Mouse (Mus musculus) lung, postnatal 36 days (tissue): ENCODE data around the gene Kcnf1.
A peak's percentile ranks its signal among the peaks of the same experiment; 100 is the strongest.

Experiments
- DNase-seq: peaks from one replicate; pipeline ENCODE4 v3.0.0; 2022; ENCODE audit warnings: mixed read lengths

Gene Kcnf1

DNA sequence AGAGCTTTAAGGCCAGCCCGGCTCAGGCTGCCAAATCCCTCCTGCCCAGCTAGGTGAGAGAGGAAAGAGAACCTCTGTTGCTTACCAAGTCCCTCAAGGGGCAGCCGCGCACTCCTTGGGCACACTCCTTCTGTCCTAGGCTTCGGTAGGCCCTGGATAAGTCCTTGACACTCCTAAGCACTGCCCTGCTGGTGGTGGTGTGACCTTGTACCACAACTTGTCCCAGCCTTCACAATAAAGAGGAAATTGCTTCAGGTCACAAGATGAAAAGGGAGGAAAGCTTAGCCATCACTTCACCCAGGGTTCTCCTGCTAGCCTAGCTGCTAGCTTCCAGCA is at the start of gene Kcnf1:
Kcnf1 (minus strand) TSS at position 132 of the 336 bp plus-strand sequence.
- no peak for DNase-seq

DNA sequence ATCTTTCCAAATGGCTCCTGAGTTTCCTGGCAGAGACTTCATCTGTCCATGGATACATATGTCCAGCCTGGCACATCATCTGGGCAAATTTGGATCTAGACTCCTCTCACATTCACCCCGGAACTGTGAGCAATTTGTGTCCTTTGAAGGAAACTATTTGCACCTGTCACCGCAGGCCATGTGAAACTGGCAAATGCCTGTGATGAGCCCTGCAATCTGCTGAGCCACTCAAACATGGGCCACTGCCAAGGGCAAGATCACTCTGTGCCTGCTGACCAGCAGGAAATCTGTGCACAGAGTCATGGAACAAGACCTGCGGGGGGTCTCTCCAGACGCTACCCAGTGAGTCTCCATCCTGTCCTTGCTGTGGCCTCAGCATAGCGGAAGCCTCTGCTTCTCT is 48.3 kb upstream of the Kcnf1 start:
- no peak for DNase-seq

DNA sequence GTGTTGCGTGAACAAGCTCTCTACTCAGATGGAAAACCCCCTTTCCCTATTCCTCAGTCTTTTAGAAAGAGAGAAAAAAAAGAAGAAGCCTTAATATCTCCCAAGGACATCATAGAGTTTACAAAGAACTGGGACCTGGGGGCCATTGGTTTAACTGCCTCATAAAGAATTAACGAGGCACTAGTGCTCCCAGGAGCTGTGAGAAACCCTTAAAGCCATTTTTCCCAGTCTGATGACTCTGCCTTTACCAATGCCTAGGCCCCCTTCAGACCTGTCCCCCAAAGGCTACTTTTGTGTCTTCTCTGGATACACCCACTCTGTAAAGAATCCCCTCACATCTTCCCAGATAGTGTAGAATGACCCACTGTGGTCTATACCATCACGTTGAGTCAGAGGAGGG is 46.4 kb upstream of the Kcnf1 start:
- no peak for DNase-seq

DNA sequence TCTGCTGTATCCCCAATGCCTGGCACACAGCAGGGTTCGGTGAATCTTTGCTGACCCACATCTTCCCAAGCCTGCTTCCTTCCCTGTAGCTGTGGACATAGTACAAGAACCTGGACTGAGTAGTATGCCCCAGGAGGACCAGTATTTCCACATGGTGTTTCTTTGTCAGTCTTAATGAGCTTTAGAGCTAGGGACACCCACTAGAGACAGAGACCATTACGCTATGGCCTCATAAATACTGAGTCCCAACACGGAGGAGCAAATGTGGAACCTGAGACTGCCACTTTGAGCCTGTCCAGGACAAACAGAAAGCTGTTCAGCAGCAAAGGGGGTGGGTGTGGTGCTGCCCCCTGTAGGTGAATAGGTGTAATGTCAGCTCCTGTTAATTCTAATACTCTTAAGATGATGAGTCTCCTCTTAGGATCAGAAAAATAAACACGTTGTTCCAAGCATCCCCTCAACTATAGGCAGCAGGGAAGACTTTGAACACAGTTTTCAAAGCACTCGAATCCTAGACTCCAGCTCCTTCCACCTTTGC is 45.3 kb upstream of the Kcnf1 start:
- peak; percentile 35 for DNase-seq

DNA sequence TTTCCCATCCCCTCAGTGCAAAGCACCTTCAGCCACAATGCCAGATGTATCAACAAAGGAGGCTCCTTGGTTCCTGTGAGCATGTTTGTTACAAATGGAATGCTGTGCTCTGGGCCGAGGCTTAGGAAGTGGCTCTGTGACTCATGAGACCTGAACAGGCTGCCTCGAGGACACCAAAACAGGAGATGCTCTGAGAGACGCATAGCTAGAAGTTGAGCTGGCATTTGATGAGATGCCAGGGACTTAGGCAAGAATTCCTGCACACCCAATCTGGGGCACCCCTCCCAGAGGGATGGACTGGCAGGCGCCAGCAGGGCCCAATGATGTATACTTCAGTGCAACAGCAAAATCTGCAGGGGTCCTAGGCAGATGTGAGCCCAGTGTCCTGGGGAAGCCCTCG is 43.9 kb upstream of the Kcnf1 start:
- DNase-seq, result no peak

DNA sequence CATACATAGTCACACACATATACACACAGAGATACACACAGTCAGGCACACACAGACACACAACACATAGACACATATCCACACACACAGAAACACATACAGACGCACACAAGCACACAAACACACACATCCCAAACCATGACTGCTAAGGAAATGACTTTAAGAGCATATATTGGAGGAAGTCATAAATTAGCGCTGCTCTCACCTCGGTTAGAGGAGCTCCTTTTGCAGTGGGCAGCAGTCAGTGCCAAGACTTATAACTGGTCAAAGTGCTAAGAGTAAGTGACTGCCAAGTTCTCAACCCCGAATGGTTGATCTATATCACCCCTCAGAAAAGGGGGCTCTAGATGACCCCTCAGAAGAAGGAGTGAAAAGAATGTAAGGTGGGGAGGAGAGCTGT is 42.4 kb upstream of the Kcnf1 start:
- no peak for DNase-seq

DNA sequence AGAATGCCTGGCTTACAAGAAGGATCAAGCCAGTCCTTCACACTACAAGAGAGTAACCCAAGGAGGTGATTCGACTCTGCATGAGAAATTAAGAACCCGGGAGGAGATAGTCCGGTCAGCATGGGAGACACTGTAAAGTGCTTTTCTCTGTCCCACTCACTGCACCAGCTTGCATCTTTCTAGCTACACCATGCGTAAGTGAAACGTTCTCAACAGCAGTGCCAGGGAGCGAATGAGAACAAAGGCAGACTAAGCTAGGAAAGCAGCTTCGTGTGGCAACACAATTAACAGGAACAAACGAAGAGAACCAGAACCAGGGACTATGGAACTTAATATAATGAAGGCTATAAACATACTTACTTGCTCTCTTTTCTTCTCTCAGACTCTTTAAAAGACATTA is 41.7 kb upstream of the Kcnf1 start:
- peak; percentile 4 for DNase-seq

DNA sequence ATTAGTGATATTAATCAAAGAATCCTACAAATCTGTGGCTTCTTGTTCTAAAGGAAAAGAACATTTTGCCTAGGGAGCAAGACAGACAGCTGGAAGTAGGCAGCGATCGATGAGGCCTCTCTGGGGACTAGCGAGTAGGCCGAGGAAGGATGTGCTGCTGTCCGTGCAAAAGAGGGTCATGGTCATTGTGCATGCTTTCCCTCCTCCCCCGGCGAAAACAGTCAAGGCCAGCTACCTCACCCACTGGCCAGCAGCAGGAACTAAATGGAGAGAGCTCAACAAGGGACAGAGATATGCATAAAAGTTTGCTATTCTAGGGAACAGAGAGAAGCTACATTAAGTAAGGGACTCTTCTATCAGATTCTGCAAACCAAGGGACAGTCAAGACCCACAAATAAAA is 39.1 kb upstream of the Kcnf1 start:
- no peak for DNase-seq

DNA sequence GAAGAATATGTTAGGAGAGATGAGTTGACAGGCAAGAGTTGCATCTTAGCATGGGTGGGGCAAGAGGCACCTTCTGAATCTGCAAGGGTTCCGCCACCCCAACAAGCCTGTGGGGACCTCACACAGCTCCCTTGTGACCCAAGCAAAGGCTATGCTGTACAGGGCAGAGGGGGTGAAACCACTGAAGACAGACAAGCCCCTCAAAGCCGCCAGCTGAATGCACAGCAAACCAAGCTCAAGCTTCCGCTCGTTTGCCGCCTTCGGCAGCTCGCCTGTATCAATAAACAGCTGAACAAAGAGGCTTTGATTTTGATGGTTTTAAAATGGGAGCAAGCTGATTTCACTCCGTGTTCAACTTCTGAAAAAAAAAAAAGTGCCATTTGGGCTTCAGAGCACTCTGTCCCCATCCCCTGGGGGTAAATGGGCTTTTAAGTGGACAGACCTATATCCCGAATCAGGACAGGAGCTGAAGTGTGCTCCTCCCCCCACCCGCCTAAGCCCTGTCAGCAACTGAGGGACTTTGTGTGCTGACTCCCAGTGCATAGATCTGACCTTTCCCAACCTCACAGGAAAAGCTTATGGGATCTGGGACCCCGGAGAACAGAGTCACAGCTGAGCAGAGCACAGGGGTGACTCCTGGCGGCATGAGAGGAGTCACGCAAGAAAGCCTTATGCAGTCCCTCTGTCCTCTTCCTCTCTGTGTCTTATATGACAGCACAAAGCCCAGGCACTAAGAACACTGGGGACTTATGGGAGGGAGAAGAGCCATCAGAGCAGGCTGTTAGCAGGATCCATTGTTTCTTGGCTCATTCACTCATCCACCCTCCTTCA is 26.0 kb upstream of the Kcnf1 start:
- DNase-seq, result no peak

DNA sequence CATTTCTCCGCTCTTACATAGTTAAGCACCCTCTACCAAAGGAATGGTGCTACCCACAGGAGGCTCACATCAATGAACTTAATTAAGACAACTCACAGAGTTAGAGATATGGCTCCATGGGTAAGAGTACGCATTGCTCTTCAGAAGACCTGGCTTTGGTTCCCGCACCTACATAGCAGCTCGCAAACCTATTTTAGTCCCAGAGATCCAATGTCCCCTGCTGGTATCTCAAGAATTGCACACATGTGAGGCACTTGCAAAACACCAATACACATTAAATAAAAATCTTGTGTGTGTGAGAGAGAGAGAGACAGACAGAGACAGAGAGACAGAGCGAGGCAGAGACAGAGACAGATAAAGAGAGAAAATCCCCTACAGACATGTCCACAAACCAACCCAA is 21.9 kb upstream of the Kcnf1 start:
- no peak for DNase-seq

DNA sequence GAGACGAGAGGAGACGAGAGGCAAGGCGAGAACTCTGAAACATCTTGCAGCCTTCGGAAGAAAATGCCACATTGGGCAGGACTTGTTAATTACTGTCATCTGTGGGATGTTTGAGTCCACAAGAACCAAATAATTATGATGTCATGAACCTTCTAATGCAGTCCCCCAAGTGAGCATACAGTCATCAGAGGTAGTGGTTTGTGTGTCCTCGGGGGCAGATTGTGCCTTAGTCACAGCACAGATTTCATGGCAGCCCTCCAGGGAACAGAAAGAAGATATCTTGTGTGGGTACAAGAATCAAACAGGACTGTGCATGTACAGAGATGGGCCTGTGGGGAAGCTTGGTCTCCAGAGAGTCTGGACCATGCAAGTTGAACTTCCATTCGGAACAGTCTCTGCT is 17.5 kb upstream of the Kcnf1 start:
- DNase-seq, result no peak

DNA sequence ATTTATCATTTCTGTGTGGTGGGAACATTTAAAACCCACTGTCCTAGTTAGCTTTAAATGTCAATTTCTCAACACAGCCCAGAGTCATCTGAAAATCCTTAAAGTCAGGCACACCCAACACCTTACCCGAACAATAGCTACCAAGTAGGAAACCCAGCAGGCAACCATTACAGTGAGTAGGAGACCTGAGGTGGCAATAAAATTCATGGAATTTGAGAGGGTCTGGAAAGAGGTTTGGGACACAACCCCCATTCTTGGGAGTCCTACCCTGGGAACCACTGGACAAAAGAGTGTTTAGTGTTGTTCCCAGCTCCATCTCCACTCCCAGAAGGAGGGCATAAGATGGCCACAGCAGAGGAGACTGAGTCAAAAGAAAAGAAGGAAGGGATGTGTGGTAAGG is 16.6 kb upstream of the Kcnf1 start:
- DNase-seq, result no peak

DNA sequence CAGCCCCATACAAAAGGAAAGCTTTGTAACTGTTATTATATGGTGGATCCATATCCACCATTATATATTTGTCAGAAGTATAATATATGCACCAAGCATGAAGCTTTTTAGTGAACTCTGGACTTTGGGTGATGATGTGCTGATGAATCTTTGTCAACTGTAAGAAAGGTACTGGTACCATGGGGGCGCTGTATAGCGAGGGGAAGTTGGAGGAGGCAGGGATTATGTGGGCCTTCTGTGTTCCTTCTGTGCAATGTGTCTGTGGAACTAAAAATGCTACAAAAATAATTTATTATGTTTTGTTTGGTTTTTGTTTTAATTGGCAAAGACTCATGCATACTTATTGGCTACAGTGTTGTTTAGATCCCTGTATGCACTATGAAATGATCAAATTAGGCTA is 16.2 kb upstream of the Kcnf1 start:
- DNase-seq, result no peak

DNA sequence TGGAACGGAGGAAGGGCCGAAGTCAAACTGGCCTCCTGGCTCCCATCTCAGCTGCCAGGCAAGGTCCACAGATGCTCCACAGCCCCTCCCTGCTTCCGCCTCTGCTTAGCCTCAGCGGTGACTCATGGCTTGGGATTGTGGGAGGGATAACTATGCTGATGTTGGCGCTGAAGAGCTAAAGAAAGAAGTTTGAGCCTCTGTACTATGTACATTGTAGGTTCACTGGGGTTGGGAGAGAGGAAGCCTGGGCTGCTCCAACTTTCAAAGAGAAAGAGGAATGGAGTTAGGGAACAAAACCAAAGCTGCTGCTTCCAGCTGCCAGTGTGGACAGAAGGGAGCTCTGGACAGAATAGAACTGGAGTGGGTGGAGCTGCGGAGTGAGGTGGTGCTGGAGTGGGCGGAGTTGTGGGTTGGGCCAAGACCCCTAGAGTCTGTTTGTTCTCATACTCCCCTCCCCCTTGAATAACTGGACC is 7.7 kb upstream of the Kcnf1 start:
- DNase-seq, result peak; percentile 81

DNA sequence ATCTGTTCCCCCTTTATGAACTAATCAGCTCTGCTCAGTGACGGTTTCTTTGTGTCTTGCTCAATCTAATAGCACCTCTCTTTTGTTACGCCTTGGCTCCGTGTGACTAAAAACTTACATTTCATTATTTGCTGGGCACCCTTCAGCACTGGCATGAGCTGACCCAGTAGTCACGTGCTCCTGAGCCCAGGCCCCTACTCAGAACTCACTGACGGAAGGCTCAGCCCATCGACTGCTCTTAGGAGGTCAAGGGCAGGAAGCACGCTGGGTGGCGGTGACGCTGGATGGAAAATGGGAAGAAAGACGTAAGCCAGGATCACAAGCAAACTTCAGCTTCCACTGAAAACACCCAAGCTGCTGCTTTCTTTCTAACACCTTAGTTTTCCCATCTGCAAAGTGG is 7.1 kb upstream of the Kcnf1 start:
- DNase-seq, result peak; percentile 26

DNA sequence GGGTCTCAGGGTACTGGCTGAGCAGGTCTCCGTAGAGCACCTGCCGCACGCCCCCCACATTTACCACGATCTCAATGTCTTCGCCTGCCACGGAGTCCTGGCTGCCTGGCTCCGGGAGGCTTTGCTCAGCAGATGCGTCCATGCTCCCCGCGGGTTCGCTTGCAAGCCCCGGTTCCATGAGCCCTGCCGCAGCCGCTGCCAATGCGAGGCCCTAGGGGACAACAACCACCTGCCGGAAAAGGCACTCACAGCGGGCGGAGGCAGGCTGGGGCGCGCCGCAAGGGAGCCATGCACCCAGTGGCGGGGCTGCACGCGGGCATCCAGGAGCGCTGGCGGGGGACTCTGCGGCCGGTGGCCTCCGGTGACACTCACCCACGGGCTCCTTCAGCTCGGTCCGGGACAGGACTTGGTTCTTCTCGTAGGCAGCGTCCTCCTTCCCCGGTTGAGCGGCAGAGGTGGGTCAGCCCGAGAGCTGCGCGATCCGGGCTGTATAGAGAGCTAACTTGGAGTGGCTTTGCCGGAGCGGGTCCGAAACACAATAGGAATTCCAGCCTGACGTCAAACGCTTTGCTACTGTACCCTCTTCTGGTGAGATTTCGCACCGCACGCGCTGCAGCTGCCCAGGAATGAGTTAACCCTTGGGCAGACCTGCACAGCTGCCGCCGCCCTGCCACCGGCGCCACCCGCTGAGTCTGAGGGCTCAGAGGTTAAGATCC is 489 bp downstream of the Kcnf1 start:
- DNase-seq, result peak; percentile 21

DNA sequence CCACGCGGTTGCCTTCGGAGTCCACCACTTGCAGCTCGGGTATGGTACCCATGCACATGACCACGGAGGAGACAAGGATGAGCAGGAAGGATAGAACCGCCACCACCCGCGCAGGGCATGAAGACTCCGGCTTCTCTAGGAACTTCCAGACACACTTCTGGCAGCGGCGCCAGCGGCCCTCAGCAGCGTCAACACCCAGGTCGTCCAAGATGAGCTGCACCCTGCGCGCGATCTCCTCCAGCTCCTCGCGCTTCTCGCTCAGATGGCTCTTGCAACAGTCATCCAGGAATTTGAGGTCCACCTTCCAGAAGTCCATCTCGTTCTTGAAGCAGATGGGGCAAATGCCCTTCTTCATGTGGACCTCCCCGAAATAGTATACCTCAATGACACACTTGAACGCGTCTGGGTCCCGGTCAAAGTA is 1.1 kb downstream of the Kcnf1 start:
- DNase-seq, result no peak

DNA sequence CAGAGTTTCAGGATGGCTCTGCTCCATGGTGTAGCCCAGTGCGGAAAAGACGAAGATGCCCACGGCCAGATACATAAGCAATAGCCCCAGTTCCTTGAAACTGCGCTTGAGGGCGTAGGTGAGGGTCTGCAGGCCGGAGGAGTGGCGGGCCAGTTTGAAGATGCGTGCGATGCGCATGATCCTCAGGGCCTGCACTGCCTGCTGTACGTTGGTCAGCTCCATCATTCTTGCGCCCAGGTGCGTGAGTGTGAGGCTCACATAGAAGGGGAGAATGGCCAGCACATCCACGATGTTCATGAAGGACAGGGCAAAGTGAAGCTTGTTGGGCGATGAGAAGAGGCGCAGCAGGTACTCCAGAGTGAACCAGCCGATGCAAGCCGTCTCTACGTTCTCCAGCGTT is 1.6 kb downstream of the Kcnf1 start:
- no peak for DNase-seq

DNA sequence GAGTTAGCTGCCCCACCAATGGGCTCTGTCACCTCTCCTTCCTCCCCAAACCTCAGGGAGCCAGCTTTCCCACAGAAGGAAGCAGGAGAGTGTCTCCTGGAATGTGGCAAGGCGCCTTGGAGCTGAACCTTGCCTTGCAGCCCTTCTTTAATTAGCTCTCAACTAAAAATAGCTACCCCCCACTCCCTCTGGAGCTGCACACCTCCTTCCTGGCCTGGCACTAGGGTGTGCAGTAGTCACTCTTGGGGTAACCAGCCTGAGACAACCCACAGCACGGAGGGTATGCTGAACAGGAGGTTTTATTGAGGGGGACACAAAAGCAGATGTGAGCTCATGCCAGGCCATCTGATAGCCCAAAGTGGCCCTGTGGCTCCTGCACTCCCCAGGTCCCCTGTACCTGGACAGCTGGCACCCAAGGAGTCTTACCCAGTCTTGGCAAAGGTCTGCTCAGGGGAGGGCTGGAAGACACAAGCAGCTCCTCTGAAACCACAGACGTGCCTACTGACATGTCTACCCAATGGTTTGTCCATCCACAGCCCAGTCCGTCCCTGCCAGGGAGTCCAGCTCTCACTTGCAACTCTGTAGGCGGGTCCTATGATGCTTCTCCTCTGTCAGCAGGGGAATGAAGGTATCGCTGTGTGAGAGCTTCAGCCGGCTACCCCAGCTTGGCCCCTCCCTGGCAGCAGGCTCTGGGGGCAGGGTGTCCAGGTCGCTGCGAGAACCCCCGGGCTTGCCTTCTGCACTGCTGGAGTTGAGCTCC is 2.4 kb downstream of the Kcnf1 start:
- no peak for DNase-seq

DNA sequence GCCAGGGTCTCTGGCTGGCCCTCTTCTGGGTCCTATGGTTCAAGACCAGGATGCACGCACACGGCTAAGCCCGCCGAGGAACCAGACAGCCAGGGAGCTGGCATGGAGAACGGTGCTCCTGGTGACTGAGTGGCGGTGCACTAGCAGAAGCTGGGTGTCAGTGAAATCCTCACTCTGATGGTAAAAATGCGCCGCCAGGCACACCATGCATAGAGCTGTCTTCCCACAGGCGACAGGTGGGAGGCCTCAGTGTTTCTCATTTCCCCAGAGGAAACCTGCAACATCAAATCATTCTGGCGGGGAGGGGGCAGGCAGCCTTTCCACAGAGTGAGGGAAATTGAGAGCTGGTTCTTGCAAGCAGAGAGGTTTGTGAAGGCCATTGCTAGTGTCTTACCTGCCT is 6.3 kb downstream of the Kcnf1 start:
- DNase-seq, result no peak

DNA sequence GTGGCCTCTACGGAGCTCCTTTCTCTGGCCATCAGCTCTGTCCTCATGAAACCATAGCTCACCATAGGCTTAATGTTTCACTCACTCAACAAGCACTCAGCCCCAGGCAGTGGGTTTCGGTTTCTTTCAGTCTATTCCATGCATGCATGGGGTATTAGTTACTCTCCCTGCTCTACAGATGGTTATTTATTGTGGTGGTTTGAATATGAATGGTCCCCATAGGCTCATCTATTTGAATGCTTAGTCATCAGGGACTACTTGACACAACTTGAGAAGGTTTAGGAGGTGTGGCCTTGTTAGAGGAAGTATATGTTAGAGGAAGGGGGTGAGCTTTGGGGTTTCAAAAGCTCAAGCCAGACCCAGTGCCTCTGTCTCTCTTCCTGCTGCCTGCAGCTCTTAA is 10.6 kb downstream of the Kcnf1 start:
- DNase-seq, result no peak

DNA sequence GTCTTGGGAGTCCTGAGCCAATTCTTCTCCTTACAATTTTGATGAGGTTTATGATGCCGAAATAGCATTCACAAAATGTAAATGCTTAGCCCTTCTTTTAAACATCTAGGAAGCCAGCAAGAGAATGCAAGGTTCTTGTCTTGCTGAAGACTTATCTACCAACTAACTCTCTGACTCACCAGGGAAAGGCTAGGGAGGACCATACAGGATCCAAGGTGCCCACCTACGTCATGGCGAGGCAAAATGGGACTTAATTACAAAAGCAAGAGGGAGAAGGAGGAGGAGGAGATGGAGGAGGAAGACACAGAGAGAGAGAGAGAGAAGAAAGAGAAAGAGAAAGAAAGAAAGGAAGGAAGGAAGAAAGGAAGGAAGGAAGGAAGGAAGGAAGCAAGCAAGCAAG is 12.7 kb downstream of the Kcnf1 start:
- DNase-seq, result no peak

DNA sequence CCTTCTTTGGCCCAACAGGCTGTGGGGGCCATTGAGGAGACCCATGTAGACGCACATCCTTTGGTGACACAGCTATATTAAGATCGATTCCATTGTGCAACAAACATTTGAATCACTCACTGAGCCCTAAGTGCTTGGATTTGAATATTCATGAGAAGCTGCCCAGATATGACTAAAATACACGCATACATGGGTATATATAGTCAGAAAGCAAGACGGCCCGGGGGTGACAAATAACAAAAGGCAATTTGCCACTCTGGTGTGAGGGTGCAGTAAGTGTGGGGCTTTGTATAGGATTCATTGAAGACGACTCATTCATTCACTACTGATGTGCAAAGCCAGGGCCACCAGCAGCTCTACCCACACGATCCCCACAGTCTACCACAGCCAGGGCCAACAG is 17.1 kb downstream of the Kcnf1 start:
- DNase-seq, result no peak

DNA sequence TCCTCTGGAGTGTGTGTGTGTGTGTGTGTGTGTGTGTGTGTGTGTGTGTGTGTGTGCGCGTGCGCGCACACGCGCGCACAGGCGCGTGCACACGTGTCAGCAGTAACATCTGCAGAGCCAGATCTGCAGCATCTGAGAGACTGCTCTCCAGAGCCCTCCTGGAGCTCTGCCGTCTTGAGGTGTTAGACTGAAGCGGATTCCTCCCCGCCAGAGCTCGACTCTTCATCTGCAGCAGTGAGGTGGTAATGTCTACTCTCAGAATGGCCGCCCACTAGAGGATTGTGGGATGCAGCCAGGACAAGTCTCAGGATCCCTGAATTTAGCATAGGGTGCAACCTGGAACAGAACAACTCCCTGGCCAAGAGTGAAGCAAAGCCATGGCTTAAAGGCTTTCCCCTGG is 19.1 kb downstream of the Kcnf1 start:
- DNase-seq, result no peak
